Mouse (Mus musculus): ENCODE results near the gene Cwc27.

The Cwc27 gene

DNA sequence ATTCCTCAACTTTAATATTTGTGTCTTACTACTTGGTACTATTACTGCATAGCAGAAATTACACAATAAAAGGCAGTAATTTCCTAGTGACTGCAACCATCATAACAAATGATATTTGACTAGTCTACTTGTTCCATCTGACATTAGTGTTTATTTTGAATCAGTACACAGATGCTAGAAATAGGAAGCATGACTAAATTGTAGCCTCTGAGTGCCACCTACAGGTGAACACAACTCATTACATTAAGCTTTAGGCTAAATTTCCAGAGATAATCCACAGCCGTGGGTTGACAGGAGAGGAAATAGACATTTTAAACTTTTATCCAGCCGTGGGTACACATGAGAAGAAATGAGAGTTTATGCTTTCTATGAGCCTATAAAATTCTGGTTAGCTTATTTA, 27.3 kb downstream of the Cwc27 start:
- in situ Hi-C loops (cut with MboI; ENCODE audit: unreplicated experiment in 2 of 2), result loop anchor here (5.0 to 25.0 kb wide), 4 partner anchors 105 to 652 kb away; partner anchors contain the start of gene Adamts6 (in 1 of the 2)

DNA sequence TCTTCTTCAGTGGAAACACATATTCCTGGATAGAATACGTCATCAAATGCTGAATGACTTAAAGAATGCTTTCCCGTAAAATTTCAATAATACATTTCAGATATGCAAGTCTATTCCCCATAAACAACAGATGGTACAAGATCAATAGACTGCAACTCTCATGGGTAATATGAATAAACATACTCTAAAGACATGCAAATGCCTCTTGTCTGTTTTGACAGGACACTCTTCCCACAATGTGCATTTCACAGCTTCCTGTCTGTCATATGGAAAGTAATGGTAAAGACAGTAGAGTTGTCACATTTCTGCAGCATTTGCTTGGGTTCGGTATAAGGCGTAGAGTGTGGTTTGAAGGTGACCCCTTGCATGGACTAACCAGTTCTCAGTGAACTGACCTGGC, 29.7 kb downstream of the Cwc27 start:
- in situ Hi-C loops (cut with MboI; ENCODE audit: unreplicated experiment in 2 of 2), result loop anchor here (5.0 to 25.0 kb wide), 4 partner anchors 102 to 650 kb away; partner anchors contain the start of gene Adamts6 (in 1 of the 2)

DNA sequence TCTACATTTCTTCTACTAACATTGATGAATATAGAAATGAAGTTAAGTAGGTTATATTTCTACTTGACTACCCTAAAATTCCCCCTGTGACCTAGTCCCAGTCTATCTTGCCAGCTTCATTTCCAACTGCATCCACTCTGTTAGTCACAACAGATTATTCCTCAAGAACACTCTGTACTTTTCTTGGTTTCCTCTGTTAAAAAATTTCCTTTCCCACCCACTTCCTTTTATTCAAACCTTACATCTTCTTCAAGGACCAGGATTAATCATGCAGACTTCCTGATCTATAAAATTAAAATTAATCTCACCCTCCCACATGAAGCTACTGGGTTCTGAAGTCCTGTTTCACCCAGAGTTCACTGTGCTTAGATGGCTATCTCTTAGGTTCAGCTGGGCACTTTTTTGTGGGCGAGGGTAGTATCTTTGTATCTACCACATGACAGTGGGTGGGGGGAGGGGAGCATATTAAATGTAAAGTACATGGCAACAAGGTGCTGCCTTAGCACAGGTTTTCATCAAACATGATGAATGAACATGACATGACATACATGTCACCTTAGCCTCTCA, 37.8 kb downstream of the Cwc27 start:
- in situ Hi-C loops (cut with MboI; ENCODE audit: unreplicated experiment in 2 of 2), result loop anchor here in 1 of 2 experiments (25.0 kb wide), 1 partner anchor 642 kb away; no protein-coding TSS in a partner anchor

DNA sequence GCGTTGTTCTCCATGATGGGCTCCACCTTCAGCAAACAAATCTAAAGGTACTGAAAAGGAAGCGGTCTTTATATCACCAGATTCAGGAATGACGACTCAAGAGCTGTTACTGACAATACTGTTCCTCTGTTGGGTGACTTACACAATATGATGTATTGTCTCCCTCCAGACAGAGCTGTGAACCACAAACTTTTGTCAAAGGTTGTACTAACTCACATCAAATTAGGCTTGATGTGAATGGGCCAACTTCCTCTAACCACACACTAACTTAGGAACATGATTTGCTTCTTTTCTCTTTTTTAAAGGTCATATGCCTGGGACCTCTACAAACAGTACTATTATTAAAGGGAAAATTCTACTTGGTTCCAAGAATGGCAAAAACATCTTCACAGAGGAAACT, 53.7 kb downstream of the Cwc27 start:
- in situ Hi-C loops (cut with MboI; ENCODE audit: unreplicated experiment in 2 of 2), result no loop called here

DNA sequence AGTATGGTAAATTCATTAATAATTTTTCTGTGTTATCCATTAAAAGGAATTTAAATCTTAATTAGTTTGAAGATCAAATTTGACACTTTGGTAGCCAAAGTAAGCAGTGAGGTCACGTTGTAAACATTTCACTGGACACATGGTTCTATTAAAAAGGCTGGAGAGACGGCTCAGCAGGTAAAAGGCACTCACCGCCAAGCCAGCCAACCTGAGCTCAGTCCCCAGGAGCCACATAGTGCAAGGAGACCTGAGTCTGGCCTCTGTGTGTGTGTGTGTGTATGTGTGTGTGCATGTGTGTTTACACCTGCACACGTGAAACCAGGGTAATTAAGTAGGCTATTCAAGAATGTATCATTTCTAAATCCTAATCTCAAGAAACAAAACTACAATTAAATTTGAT, 54.5 kb downstream of the Cwc27 start:
- in situ Hi-C loops (cut with MboI; ENCODE audit: unreplicated experiment in 2 of 2), result no loop called here

DNA sequence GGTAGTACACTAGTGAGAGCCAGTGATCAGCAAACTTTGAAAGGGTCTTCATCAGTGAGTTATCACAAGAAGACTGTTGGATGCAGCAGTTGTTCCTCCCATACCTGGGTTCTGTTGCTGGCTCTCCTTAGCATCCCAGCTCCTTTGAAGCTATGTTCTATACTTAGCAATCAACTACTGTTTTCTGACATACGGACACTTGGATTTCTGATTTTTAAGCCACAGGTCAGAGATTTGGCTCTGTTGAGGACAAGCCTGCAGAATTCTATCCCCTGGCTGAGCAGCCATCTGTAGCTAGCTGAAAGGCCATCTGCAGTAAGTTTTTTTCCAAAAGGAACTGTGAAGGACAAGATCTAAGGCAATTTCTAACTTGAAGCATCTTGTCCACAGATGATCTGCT, 57.6 kb downstream of the Cwc27 start:
- in situ Hi-C loops (cut with MboI; ENCODE audit: unreplicated experiment in 2 of 2), result no loop called here

DNA sequence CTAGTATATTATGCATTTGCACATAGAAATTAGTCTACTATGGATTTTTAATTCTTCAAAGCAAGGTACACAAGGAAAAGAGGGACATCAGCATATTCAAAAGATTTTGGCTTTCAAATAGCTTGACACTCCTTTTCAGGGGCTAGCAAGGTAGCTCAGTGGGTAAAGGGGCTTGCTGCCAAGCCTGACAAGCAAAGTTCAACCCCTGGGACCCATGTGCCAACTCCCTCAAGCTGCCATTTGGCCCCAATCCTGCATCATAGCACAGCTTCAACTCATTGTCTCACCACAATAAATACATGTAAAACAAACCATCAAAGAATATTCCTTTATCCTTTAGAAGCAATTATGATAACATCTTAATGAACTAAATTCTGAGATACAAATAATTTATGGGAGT, 69.9 kb downstream of the Cwc27 start:
- in situ Hi-C loops (cut with MboI; ENCODE audit: unreplicated experiment in 2 of 2), result no loop called here

DNA sequence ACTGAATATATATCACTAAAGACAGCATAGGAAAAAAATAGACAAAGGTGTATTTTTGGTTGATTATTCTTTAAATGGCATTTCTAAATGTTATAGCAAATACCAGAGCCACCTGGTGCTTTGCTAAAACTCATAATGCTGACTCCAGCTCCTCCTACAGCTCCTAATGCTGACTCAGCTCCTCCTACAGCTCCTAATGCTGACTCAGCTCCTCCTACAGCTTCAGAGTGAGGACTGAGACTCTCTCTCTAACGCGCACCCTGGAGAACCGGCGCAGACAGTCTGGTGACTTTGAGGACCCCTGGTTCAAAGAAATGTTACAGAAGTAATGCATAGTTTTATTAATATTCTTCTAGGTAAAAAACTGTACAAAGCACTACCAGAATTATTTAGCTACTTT, 74.1 kb downstream of the Cwc27 start:
- in situ Hi-C loops (cut with MboI; ENCODE audit: unreplicated experiment in 2 of 2), result no loop called here

DNA sequence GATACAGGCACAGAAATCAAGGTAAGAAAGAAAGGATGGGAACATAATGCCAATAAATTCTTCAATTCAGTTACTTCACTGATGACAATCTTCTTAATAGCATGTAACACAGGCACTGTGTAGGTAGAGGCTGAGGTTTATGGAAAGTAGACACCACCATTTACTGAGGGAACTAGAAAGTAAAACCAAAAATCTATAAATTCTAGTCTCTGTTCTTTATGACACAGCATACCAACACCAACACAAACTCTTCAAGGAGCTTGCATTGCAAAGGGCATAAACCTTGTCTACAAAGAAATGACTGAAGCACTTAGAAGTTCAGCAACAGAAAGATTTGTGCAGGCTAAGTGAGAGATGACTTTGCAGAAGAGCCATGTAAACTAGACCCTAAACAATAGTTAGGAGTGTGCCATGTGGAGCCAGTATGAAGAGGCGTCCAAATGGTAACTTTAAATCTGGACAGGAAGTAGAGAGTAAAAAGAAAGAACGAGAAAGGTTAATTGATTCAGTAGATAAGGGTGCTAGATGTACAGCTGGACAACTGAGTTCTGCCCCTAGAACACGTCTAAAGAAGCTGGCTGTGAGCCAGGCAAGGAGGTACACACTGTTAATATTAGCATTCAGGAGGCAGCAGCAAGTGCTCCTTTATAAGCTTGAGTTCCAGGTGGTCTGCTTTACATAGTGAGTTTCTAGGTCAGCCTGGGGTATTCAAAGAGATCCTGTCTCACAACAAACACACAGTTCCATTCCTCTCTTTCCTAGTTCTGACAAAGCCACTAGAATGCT, 87.5 kb downstream of the Cwc27 start:
- in situ Hi-C loops (cut with MboI; ENCODE audit: unreplicated experiment in 2 of 2), result no loop called here

DNA sequence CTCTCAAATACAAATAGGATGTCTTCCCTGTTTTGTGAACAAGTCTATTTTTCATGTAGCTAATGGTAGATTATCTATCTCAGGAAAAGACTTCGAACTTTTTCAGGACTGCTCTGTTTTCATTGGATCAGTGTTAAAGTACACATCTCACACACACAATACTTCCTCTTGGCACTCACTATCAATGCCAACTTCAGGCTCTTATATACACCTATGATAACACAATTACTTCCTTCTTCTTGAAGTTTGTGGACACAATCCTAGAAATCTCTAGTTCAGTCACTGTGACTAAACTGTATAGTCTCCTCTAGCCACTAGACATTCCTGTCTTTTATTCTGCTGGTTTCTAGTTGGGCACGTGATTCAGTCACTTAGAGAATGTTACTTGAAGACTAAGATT, 89.3 kb downstream of the Cwc27 start:
- in situ Hi-C loops (cut with MboI; ENCODE audit: unreplicated experiment in 2 of 2), result no loop called here

DNA sequence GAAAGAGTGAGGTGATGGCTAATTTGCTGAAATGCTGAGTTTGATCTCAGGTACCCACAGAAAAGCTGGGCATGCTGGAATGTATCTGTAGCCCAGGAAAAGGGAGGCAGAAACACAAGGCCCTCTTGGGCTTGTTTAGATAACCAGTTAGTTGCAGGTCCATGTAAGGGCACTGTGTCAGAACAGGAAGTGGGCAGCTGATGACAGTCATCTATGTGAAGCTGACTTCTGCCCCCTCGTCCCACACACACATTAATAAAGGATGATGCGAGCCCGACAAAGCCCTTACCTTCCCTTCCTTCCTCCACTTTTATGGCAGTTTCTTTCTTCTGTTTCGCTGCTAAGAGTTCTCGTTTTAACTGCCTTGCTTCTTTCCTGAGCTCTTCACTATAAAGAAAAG, 96.8 kb downstream of the Cwc27 start:
- in situ Hi-C loops (cut with MboI; ENCODE audit: unreplicated experiment in 2 of 2), result no loop called here

DNA sequence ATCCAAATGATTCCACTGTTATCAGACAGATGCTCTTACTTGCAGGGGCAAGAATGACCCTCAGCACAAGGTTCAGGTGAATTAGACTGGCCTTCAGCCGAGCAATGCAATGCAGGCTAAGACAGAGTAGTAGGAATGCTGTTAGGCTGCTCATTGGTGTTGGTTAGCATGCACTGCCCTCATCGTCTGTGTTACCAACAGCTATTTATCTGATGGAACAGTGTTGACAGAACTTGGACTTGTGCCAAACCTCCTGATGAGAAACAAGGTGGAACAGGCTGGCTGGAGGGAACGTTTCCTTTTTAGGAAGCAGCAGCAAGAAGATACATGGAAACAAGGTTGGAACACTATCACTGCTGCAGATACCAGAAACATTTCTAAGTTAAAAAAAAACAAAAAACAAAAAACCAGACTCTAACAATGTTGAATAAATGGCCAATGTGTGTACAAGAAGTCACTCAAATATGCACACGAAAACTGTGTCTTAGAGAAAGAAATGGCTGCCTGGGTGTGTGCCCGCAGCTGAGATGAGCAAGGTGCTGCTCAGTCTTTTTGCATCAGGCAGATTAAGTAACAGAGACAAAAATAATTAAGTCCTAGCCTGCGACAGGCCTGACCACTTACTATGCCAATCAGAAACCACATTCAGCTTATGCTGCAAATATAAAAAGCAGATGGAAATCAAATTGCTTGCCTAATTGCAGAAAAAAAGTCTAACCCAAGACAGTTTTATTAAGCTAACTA, 122.2 kb downstream of the Cwc27 start:
- in situ Hi-C loops (cut with MboI; ENCODE audit: unreplicated experiment in 2 of 2), result no loop called here

DNA sequence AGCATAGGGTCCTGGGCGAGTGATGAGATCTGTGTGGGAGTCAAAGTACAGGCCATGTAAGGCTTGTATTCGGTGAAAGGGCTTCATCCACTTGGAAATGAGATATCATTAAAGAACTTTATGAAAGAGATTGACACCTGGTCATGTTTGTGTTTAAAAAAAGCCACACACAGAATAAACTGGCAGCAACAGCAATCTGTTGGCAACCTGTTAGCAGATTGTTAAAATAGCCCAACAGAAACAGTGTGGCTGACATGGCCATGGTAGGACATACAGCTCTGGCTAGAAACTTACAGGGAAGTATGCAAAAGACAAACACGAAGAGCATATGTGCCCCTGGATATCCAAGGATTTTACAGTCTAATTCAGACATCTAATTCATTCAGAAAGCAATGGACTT, 124.2 kb downstream of the Cwc27 start:
- in situ Hi-C loops (cut with MboI; ENCODE audit: unreplicated experiment in 2 of 2), result no loop called here

DNA sequence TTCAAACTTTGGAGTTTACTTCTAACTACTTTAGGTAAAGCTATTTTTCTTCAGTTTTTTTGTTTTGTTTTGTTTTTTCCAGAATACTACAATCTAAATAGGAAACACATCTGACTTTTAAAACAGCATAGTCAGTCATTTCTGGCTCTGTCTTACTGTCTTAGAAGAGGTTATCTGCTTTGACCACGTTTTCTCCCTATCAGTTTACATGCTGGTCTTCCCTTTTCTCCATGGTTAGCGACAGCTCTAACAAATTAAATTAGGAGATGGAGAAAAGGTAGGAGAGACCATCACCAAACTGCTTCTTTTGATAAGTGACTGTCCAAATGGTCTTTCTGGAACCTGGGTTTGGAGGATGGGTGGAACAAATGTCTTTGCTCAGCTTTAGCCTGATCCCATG, 131.4 kb downstream of the Cwc27 start:
- in situ Hi-C loops (cut with MboI; ENCODE audit: unreplicated experiment in 2 of 2), result loop anchor here (10.0 kb wide), 2 partner anchors 99 to 401 kb away; partner anchors contain the start of gene Adamts6 (in 1 of the 2)

DNA sequence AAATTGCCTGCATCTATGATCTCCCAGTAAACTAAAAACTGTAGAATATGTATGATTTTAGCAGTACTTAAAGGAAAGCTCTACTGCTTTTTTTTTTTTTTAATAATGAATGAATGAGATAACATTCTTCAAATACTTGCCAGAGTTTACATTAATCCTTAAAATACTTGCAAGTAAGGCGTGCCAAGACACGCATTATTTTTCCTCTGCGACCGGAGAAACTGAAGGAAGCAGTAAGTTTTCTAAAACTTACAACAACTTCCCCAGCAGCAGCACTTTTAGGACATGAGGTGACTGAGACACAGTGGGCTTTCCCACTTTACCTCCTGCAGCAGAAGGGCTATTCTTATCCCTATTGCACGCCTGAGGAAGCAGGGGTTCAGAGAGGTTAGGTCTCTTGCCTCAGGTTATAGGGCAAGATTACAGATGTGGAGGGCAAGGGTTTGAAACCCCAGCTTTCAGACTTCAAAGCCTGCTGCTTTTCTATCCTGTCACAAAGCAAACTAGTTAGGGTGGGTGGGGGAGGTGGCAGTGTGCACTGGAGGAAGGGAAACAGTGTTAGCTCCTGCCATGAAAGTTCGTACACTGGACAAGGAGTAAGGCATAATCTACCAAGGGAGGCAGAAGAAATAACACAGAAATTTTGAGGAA, 132.5 kb downstream of the Cwc27 start:
- in situ Hi-C loops (cut with MboI; ENCODE audit: unreplicated experiment in 2 of 2), result loop anchor here (5.0 to 10.0 kb wide), 3 partner anchors 100 to 400 kb away; partner anchors contain the start of gene Adamts6 (in 2 of the 2)

DNA sequence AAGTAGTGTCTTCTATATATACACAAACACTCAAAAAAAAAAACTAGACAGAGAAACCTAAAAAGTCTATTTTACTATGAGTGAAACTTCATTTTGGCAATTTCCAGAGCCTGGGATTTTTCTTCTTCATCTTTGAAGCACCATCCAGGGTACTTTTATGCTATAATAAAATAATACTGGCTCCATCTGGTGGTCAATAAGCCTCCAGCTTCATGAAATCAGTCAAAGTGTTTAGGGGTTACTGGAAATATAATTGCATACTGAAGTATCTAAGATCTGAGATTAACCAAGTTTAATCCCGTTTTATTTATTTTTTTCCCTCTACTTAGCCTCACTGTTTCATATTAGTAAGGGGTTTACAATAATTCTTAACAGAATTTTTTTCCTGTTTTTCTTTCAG, 135.7 kb downstream of the Cwc27 start:
- in situ Hi-C loops (cut with MboI; ENCODE audit: unreplicated experiment in 2 of 2), result loop anchor here (5.0 to 10.0 kb wide), 3 partner anchors 104 to 396 kb away; partner anchors contain the start of gene Adamts6 (in 2 of the 2)

DNA sequence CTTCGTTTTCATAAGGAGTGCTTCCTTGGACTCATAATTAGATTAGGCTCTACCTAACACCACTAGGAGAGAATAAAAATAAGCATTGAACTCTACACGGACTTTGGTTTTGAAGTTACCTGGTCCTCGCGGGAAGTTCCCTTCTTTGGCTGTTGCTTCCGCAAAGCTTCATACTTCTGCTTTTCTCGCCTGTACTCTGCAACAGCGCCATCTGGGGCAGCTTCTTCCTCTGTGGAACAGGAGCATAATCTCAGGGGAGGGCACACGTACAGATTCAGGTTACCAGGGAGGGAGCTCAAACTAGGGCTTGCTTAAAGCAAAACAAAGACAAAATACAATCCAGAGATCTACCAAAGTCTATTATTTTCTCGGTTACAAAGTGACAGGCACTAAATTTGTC, 155.8 kb downstream of the Cwc27 start:
- in situ Hi-C loops (cut with MboI; ENCODE audit: unreplicated experiment in 2 of 2), result no loop called here

DNA sequence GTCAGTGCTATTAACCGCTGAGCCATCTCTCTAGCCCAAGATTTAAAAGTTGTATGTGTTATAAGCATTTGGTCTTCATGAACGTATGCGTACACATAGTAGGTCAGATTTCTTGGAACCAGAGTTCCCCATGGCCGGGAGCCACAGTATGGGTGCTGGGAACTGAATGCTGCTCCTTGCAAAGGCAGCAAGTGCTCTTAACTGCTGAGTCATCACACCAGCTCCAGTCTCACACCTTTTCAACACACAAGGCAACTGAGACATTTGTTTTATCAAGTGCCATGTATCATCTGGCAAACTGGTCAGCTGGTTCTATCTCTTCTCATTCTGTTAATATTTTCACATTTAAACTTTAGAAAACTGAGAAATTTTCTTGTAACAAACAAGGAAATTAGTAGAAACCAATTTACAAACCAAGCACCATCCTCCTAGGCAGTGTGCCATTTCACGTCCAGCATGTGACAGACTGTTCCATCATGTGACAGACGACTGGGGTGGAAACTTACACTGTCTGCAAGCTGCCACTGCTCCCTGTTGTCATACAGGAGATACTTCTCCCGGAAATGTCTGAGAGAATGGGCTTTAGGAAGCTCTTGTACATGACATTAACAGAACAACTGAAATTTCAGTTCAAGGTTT, 156.8 kb downstream of the Cwc27 start:
- in situ Hi-C loops (cut with MboI; ENCODE audit: unreplicated experiment in 2 of 2), result no loop called here

DNA sequence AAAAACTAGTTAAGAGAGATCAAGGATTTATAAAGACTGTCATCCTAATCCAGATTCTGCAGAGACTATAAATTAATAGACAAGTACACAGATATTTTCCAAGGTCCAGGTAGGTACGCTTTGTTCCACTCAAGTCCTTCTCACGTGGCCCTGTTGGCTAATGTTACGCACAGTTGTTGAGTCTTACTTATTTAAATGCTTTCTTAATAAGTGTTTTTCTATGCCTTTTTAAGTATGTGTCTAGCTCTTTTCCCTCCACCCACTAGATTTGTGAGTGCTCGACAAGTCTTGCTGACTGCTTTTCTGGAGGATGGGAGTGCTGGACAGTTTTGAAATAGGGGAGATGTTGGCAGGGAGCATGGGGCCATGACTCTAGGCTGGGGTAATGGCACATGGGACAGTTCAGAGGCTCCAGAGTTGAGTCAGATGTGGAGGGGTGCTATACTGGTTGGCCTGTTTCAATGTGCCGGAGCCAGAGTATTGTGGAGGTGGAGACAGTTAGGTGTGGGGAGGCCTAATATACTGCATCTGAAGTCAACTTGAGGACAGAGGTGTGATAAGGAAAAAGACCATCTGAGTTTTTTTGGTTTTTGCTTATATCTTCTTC, 160.2 kb downstream of the Cwc27 start:
- in situ Hi-C loops (cut with MboI; ENCODE audit: unreplicated experiment in 2 of 2), result no loop called here

DNA sequence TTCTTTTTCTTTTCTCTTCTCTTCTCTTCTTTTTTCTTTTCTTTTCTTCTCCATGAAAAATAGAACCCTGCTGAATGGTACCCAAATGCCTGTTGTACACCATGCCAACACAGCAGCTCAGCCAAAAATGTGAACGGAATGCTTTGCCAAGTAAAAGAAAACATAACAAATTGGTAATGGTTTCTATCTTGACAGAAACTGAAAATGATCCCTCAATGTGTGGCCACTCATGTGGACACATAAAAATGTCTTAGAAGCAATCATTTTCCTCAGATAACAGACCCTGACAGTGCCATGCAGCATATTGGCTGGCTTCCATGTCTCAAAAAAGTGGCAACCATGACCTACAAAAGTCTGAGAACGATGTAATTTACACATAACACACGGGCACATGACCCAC, 161.8 kb downstream of the Cwc27 start:
- in situ Hi-C loops (cut with MboI; ENCODE audit: unreplicated experiment in 2 of 2), result no loop called here
